Mouse (Mus musculus) T-helper 17 cell (primary cell): Measurements from ENCODE around the gene Emilin2.

Source experiments
- in situ Hi-C, 2 experiments: fragments of 300-600 bp; cut with MboI, MseI; formaldehyde crosslinking; loops; 1 replicate in 1 of 2; 2 replicates in 1 of 2; pipeline ENCODE4 v1.15.1; 2025; ENCODE audit warnings: high pct_unique_total_duplicates in 2 of 2

Gene Emilin2

DNA sequence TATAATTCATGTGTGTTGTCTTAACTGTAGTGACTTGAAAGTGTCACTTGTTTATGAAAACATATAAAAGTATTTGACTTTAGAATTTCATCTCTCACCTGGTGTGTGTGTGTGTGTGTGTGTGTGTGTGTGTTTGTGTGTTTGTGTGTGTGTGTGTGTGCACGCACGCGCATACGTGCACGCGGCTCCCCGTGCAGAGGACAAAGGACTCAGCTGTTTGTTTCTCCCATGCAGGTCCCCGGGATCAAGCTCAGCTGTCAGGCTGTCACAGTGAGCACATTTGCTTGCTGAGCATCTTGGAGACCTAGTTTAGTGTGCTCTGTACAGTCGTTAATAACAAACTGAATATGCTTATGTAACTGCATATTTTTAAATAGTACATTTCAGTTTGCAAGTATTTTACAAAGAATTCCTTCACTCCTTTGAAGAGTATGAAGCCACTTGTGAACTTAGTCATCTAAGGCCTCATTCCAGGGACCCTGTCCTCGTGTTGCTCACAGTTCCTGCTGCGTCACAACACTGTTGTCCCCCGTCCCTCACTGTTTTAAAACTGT, 77.7 kb downstream of the Emilin2 start:
- in situ Hi-C loops: no loop called here

DNA sequence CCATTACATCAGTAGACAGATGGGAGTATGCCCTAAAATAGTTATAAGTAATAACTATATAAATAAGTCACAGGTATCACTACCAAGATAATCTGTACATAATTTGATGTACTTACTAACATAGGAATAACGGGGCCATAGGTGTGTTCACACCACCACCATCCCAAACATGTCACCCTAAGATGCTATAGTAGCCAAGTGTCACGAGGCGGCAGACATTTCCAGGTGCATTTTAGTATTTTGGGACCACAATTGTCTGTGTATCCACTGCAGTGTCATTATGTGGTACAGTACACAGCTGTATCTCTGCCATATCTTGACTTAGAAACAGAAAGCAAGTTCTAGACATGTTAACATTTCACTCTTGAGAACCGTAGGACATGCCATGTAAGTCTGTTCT, 78.6 kb downstream of the Emilin2 start:
- in situ Hi-C loops: no loop called here

DNA sequence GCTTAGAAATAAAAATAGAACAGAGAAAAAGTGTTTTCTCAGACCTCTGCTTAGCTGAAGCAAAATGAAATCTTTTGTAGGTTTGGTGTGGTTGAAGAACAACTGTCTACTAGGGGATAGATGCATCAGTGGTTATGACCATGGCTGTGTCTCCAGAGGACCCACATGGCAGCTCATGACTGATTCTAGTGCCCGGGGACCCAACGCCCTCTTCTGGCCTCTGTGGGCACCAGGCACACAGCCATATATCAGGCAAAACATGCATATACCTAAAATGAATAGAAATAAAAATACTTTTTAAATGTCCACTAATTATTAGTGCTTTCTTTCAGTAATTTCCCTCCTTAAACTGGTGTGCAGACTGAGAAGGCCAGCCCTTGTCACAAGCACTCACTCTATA, 79.8 kb downstream of the Emilin2 start:
- in situ Hi-C loops: no loop called here

DNA sequence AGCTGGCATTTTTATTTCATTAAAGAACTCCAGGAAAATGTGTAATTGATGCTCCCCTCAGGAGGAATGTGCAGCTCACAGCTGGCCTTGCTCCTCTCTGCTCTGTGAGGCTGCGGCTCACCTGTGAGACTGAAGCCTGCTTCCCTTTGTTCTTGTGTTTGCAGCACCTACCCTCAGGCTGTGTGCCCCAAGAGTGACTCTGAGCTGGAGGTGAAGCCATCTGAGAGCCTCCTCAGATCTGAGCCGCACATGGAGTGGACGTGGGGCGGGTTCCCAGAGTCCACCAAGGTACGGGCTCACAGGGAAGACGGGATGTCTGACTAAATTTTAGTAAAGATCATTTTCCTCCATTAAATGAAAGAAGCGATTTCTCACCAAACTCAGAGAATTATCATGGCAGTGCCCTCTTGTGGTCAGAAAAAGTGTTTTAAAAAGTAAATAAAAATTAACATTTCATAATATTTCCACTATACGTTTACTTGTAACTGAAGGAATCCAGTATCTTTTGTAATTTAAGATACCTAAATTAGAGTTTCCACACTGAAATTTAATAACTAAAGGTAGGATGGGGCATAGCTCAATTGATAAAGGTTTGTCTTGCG, 81.6 kb downstream of the Emilin2 start:
- in situ Hi-C loops: no loop called here

DNA sequence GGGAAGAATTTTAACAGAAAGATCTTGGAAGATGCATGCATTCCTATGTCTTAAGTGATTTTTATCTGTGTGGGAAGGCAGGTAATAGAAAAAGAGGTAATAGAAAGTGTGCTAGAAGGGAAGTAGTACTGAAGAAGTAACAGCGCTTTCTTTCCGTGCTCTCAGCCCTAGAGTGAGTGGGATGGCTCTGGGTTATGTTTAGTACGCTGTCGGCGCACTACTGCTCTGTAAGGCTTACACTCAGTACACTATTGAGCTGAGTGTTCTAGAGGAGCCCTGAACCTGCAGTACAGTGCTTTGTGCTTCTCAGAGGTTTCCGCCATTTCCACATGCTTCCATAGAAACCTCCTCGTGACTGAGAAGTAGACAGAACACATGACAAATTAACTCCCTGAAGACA, 83.1 kb downstream of the Emilin2 start:
- in situ Hi-C loops: no loop called here

DNA sequence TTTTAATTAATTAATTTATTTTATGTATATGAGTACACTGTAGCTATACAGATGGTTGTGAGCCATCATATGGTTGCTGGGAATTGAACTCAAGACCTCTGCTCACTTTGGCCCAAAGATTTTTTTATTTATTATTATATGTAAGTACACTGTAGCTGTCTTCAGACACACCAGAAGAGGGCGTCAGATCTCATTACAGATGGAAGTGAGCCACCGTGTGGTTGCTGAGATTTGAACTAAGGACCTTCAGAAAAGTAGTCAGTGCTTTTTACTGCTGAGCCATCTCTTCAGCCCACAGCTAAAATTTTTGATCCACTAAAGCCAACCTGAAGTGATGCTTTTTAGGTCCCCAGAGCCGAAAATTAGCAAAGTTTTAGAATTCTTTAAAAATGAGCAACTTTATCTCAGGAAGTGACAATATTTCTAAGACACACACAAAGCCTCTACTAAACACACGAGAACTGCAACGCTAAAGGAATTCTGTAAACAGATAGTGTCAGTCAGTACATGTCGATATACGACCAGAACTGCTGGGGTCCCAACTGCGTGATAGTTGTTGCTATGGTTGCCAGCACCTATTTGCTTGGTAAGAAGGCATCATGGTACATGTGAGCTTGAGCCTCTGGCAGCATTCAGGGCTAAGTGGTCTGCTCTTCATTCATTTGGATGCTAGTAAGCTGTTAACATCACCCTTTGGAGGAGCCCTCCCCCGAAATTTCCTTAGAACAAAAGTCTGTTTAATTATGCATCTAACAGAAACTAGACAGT, 84.5 kb downstream of the Emilin2 start:
- in situ Hi-C loops: no loop called here

DNA sequence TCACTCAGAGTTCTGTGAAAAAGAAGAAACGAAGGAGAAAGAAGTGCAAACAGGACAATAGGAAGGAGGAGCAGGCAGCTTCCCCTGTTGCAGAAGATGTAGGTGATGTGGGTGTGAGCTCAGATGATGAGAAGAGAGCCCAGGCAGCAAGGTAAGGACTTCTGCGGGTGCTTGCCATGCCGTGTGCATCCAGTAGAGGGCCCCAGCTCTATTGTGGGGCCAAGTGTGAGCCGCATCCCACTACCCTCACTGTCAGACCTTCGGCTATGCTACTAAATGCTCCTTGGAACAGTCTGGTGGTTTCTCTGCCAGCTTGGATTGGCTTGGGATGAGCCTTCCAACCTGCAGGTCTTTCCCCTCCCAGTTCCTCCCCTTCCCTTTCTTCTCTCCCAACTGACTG, 86.7 kb downstream of the Emilin2 start:
- in situ Hi-C loops: no loop called here

DNA sequence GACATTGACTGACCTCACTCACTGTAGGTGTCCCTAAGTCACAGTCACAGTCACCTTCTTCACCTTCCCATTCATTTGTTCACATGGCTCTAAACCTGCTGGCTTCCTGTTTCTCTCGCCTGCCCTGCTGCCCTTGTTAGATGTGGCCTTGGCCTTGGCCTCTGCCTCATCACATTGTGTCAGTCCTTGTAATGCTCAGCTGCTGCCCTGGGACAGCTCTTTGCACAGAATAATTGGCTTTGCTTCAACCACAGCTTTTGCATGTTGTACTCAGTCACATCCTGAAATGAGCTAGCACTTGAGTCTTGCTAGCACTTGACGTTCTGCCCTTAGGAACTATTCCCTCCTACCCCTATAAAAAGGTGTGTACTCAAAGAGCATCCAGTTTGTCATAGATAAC, 87.3 kb downstream of the Emilin2 start:
- in situ Hi-C loops: loop anchor here in 1 of 2 experiments (25.0 kb wide), 1 partner anchor 1713 kb away; no protein-coding TSS in a partner anchor

DNA sequence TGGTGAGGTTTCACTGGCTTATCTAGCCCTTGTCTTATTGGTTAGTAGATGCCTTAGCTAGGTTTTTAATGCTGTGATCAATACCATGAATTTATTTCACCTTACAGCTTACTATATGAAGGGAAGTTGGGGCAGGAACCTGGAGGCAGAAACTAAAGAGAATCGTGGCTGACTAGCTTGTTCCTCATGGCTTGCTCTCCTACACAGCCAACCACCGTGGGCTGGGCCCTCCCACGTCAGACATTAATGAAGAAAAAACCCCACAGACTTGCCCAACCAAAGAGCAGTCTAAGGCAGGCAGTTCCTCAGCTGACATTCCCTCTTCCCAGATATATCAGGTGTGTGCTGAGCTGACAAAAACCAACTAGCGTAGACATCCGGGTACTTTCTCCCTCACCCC, 88.1 kb downstream of the Emilin2 start:
- in situ Hi-C loops: loop anchor here in 1 of 2 experiments (25.0 kb wide), 1 partner anchor 1714 kb away; no protein-coding TSS in a partner anchor

DNA sequence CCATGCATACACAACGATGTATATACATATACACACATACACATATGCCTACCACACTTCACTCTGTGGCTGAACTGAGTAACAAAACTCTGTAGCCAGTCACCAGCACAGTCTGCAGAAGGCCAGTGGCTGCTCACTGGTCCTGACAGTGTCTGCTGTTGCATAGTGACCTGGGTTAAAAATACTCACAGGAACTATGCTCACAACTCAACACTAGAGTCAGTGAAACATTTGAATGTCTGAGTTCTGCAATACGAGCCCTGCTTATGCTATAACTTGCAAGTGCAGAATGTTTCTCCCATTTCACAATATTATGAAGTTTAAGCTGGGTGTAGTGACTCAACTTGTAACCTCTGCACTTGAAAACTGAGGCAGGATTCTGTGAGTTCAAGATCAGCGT, 90.4 kb downstream of the Emilin2 start:
- in situ Hi-C loops: loop anchor here in 1 of 2 experiments (25.0 kb wide), 1 partner anchor 1716 kb away; no protein-coding TSS in a partner anchor

DNA sequence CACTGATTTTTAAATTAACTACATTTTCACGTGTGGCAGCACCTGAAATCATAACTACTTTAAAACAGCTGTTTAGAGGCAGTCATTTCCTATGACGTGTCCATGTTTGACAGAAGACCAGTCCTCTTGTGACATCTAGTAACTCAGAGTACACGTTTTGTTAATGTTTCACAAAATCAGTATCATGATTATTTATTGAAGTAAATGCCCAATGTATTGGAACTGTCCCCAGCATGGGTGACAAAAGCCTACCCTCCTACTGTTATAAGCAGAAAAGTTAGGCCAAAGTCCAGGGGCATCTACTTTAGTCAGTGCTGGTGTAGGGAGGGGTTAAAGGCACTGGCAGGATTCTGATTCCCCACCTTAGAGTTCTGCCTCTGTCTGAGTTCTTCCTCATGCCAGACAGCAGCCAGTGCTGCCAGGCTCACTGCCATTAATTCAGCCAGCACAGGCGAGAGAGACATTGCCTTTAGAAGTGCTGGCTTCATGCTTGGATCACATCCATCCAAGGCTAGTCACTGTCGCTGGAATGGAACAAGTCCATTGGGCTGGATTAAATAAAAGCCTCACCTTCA, 94.6 kb downstream of the Emilin2 start:
- in situ Hi-C loops: loop anchor here in 1 of 2 experiments (25.0 kb wide), 1 partner anchor 1720 kb away; no protein-coding TSS in a partner anchor

DNA sequence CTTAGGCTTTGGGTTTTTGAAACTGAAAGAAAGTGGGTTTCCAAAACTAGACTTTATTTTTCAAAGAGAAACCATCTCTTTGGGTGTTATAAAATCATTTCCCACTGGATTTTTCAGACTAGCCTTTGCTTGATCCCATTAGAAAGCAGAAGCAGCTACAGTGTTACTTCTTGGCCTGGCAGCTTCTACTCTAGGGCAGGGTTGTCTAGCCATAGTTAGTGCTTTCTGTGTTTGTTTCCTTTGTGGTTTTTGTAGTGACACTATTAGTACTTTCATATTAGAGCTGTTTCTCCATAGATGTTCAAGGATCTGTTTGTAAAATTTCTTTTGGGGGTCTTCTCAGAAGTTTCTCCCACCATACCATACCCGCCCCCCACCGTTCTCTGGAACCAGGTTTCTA, 95.5 kb downstream of the Emilin2 start:
- in situ Hi-C loops: loop anchor here in 1 of 2 experiments (25.0 kb wide), 1 partner anchor 1721 kb away; no protein-coding TSS in a partner anchor

DNA sequence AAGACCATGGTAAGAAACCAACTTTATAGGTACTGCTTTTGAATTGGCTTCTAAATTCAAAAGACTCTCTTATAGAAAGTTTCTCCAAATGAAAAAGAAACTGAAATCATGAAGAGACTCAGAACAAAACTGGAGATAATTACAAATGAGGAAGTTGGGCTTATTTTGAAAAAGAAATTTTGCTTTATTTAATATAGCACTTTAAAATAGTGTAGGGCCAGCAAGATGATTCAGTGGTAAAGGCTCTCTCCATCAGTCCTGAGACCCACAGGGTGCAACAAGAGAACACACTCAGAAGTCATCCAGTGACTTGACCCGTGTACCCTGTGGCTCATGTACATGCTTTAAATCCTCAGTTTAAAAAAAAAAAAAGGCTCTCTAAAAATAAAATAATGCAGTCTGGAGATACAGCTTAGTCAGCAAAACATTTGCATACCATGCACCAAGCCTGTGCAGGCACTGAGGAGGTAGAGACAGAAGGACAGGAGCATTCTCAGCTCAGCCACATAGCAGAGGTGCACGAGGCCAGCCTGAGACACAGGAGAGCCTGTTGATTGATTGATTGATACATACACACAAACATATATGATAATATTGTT, 96.4 kb downstream of the Emilin2 start:
- in situ Hi-C loops: loop anchor here in 1 of 2 experiments (25.0 kb wide), 1 partner anchor 1722 kb away; no protein-coding TSS in a partner anchor

DNA sequence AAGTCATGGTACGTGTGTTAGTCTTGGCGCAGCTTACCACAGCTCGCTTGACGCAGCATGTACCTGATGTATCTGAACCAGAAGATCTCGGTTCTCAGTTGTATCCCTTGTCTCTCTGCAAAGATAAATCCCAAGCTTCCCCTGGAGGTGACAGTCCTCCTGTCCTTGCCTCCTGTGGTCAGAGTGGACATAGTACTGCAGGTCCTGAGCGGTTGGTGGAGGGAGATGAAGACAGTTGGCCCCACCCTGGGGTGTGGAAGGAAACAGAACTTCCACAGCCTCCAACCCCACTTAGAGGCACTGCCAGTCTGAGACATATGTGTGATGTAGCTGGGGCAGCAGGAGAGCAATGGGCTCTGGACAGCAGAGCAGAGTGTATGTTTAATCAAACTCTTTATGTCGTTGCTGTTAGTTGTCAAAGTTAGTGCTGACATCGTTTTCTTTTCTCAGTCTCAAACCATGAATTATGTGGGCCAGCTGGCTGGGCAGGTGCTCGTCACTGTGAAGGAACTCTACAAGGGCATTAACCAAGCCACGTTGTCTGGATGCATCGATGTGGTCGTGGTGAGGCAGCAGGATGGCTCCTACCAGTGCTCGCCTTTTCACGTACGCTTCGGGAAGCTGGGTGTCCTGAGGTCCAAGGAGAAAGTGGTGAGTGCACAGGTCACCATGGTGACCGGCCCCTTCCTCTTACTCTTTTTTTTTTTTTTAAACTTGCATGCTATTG, 97.1 kb downstream of the Emilin2 start:
- in situ Hi-C loops: loop anchor here (5.0 to 25.0 kb wide), 3 partner anchors 83 to 1723 kb away; no protein-coding TSS in a partner anchor

DNA sequence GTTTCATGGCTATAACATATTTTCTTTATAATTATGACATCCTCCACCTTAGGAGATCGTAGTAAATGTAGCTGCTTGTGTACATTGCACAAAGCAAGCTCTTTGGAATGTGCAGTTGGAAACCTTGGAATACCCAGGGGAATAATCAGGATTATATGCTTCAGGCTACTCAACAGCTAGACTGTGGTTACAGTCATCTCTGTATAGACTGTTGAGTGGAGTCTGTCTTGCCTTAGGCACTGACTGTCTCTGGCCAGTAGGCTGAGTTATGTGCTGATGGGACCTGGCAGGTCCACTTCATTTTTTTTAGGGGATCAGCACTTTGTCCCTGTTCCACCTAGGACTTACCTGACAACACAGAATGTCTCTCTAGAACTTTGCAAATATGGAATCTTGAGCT, 98.1 kb downstream of the Emilin2 start:
- in situ Hi-C loops: loop anchor here (5.0 to 25.0 kb wide), 3 partner anchors 84 to 1724 kb away; no protein-coding TSS in a partner anchor

DNA sequence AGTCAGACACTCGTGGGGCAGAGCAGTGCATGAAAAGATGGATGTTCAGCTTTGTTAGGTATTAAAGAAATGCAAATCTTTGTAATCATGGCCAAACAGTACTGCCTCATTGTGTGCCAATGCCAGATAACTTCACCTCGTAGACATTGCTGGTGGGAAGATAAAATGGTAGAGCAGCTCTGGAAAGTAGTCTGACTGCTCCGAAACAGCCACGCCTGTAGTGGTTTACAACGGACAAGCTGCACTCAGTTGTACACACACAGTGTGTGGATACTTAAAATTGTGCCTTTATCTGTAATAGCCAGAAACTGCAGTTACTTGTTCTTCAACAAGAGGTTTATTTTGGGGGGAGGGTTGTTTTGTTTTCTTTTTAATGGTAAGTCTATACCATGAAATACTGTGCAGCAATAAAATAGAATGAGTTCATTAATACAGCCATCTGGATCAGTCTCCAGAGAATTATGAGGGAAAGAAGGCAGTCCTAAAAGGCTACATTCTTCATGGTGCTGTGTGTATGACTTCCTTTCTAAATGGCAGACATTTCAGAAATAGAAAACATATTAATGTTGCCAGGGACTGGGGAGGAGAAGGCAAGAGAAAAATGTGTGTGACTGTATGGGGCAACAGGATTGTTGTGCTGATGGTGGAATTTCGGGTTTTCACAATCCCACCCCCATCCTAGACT, 99.7 kb downstream of the Emilin2 start:
- in situ Hi-C loops: loop anchor here (5.0 to 25.0 kb wide), 3 partner anchors 85 to 1725 kb away; no protein-coding TSS in a partner anchor

DNA sequence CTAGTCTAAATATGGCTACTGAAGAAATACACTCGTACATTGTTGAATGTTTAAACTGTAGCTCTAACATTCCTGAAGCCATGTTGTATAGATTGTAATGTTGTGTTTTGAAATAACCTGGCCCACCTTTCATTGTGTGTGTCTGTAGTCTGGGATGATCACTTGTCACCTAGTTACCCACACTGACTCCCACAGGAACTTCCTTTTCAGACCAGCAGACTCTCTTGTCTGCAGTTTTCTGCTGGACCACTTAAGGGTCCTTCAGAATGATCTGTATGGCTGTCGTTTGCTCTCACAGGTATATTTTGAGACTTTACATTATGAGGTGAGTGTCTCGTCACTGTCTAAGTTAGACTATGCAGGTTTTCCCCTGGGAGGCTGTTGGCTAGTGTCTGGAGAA, 101.8 kb downstream of the Emilin2 start:
- in situ Hi-C loops: loop anchor here (5.0 to 25.0 kb wide), 4 partner anchors 87 to 1727 kb away; partner anchors contain the start of genes Myl12a (in 1 of the 2) and Myom1 (in 1 of the 2)

DNA sequence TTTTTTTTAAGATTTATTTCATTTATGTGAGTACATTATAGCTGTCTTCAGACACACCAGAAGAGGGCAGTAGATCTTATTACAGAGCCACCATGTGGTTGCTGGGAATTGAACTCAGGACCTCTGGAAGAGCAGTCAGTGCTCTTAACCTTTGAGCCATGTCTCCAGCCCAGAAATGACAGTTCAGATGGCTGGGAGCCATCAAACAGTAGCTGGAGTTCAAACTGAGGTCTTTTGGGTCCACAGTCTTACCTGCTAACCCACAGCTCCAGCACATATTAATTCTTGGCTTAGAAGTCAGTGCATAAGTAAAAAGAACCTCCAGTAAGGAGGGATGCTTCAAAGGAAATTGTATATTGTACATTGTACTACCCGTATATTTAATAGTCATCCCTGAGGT, 102.9 kb downstream of the Emilin2 start:
- in situ Hi-C loops: loop anchor here (10.0 to 25.0 kb wide), 2 partner anchors 204 to 1728 kb away; partner anchors contain the start of genes Myl12a (in 1 of the 2) and Myom1 (in 1 of the 2)

DNA sequence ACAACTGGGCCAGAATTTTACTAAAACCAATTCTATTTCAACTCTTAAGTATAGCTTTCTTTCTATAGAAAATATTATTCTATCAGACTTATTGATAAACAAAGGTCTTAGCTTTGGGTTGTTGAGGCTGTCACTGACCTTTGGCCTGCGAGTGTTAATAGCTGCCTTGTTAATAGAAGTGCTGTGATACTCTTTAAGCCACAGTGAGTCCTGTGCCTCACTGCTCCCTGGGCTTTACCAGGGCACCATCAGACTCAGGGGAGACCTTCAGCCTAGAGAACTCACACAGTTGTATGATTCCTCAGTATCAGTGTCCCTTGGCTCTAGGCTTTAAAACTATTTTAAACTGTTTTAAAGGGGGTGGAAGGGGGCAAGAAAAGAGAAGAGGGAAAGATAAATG, 103.4 kb downstream of the Emilin2 start:
- in situ Hi-C loops: loop anchor here (10.0 to 25.0 kb wide), 2 partner anchors 204 to 1729 kb away; partner anchors contain the start of genes Myl12a (in 1 of the 2) and Myom1 (in 1 of the 2)

DNA sequence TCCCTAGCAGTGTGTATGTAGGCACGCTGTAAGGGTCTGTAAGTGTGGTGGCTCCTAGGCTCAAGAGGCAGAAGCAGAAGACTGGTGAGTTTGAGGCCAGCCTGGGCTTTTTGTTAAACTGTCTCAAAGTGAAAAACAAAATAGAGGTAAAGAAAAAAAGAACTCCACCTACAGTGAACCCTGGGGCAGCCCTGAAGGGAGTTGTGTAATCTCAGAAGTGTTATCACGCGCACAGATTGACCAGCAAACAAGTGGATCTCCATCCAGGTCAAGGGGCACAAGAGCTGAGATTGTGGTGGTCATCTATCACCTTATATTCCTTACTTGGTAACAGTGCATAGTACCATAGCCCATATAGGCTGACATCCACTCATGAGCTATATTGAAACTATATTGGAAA, 104.5 kb downstream of the Emilin2 start:
- in situ Hi-C loops: loop anchor here (10.0 to 25.0 kb wide), 2 partner anchors 202 to 1730 kb away; partner anchors contain the start of genes Myl12a (in 1 of the 2) and Myom1 (in 1 of the 2)
